Mouse (Mus musculus) heart, embryonic 12.5 days (tissue): Measurements from ENCODE around the gene Dgcr6. TPM values are rescaled to one million over a fixed set of nuclear protein-coding genes. Genes with fewer than 3 reads are reported as not detected.

ENCODE experiments used
- polyA plus RNA-seq: library from polyadenylated mRNA; unstranded; fragments of >200 nt; fragmentation: Nextera tagmentation; extraction: Ambion mirVana; gene quantifications from 2 replicates; pipeline ENCODE4 v1.2.1, GENCODE M21; 2016

Dgcr6 gene
- polyA plus RNA-seq, 1 experiment from 2014 or later, result 56.7 TPM

Other genes starting within 250 kb of the Dgcr6 start
- not detected in 2 replicates for gene B830017H08Rik, start 219.7 kb upstream of the Dgcr6 start, polyA plus RNA-seq
- 1.5 and 1.7 TPM in 2 replicates for gene Car15, start 214.5 kb upstream of the Dgcr6 start, polyA plus RNA-seq
- 0.19 and 0.32 TPM in 2 replicates for gene Gm20518, start 161.2 kb upstream of the Dgcr6 start, polyA plus RNA-seq
- 0.04 and 0.05 TPM in 2 replicates for gene Tssk1, start 158.6 kb upstream of the Dgcr6 start, polyA plus RNA-seq
- 54.5 and 56.8 TPM in 2 replicates for gene Dgcr2, start 154.3 kb upstream of the Dgcr6 start, polyA plus RNA-seq
- gene Tssk2, start 154.2 kb upstream of the Dgcr6 start, polyA plus RNA-seq, result not detected in 2 replicates
- gene Ess2, start 141.5 kb upstream of the Dgcr6 start, polyA plus RNA-seq, result 30.2 and 31.6 TPM in 2 replicates
- gene Gsc2, start 137.8 kb upstream of the Dgcr6 start, polyA plus RNA-seq, result not detected in 2 replicates
- gene Slc25a1, start 124.6 kb upstream of the Dgcr6 start, polyA plus RNA-seq, result 37.6 and 37.8 TPM in 2 replicates
- not detected in 2 replicates for gene Vpreb2, start 72.4 kb upstream of the Dgcr6 start, polyA plus RNA-seq
- 7.8 and 8.7 TPM in 2 replicates for gene Prodh, start 37.3 kb downstream of the Dgcr6 start, polyA plus RNA-seq
- gene Rtn4r, start 74.8 kb downstream of the Dgcr6 start, polyA plus RNA-seq, result 0.40 and 0.44 TPM in 2 replicates
- gene Ccdc188, start 165.0 kb downstream of the Dgcr6 start, polyA plus RNA-seq, result 0.14 and 0.15 TPM in 2 replicates
- 29.5 and 33.0 TPM in 2 replicates for gene Zdhhc8, start 182.3 kb downstream of the Dgcr6 start, polyA plus RNA-seq
- 57.2 and 61.9 TPM in 2 replicates for gene Trmt2a, start 195.8 kb downstream of the Dgcr6 start, polyA plus RNA-seq
- gene Ranbp1, start 195.9 kb downstream of the Dgcr6 start, polyA plus RNA-seq, result 512 and 519 TPM in 2 replicates
- 1.2 and 1.7 TPM in 2 replicates for gene Gm49776, start 205.5 kb downstream of the Dgcr6 start, polyA plus RNA-seq
- gene Dgcr8, start 236.4 kb downstream of the Dgcr6 start, polyA plus RNA-seq, result 24.0 and 24.9 TPM in 2 replicates